Mouse (Mus musculus): Measurements from ENCODE around the gene Zswim1. TPM values are rescaled to one million over a fixed set of nuclear protein-coding genes. Genes with fewer than 3 reads are reported as not detected.

Gene Zswim1
- polyA plus RNA-seq, 2 experiments: 2.0 to 4.6 TPM

- TF ChIP-seq EP300 (IDR thresholded peaks at IDR 0.05; ENCODE audit: low read depth): no peak
- TF ChIP-seq CTCF (IDR thresholded peaks at IDR 0.05; ENCODE audit: low read depth): no peak
- H3K9me3 ChIP-seq (ENCODE audit: control insufficient read depth, low read length): no peaks in the 10 kb centered on the region
- no peak for ATAC-seq (ENCODE audit: insufficient read depth)
- no peak overlapping the region for H3K9ac ChIP-seq (replicated peaks)
- H3K4me3 ChIP-seq (ENCODE audit: insufficient read depth in 1 of 2, low read depth in 2 of 2, low read length in 2 of 2): no peak overlapping the region
- H3K27me3 ChIP-seq (ENCODE audit: control insufficient read depth, insufficient read depth, low read length): no peaks in the 10 kb centered on the region
- peaks cover 0 to 3% of the 10 kb centered on the region in 2 experiments; a peak in 2 of 4 replicates for H3K4me1 ChIP-seq (replicated peaks; ENCODE audit: control insufficient read depth in 2 of 2, insufficient read depth in 2 of 2, low read length in 1 of 2)
- no peaks in the 10 kb centered on the region for H3K36me3 ChIP-seq (replicated peaks; ENCODE audit: control insufficient read depth, insufficient read depth, low read depth)
- 75% methylated on average over 10 of the region's 10 CpGs for WGBS (ENCODE audit: insufficient replicate concordance)
- no peak overlapping the region for H3K27ac ChIP-seq
- DNase-seq (ENCODE audit: low read depth in 3 of 3, low spot score in 3 of 3): no peak
- H3K4me2 ChIP-seq (ENCODE audit: low read depth): no peak overlapping the region
Observed at GRCm38 (mm10) chr2:164831029-164831428, 8.5 kb downstream of the Zswim1 start.

- TF ChIP-seq CTCF (IDR thresholded peaks at IDR 0.05; ENCODE audit: low read depth) (no peak), EP300 (IDR thresholded peaks at IDR 0.05; ENCODE audit: low read depth) (no peak)
- no peak overlapping the region; the same call in 1 of the 2 replicates for H3K9ac ChIP-seq (replicated peaks)
- peaks cover 0 to 3% of the 10 kb centered on the region in 2 experiments; a peak in 1 of 4 replicates for H3K4me1 ChIP-seq (replicated peaks; ENCODE audit: control insufficient read depth in 2 of 2, insufficient read depth in 2 of 2, low read length in 1 of 2)
- no peaks in the 10 kb centered on the region for H3K9me3 ChIP-seq (ENCODE audit: control insufficient read depth, low read length)
- peak overlapping the region in 1 of 2 experiments; percentile 83; a peak in 2 of 4 replicates for H3K4me3 ChIP-seq (ENCODE audit: insufficient read depth in 1 of 2, low read depth in 2 of 2, low read length in 2 of 2)
- H3K27me3 ChIP-seq (ENCODE audit: control insufficient read depth, insufficient read depth, low read length): no peaks in the 10 kb centered on the region
- no peak; the same call in 1 of the 2 replicates for ATAC-seq (ENCODE audit: insufficient read depth)
- H3K27ac ChIP-seq: no peak overlapping the region
- H3K4me2 ChIP-seq (ENCODE audit: low read depth): peak overlapping the region; percentile 100
- no peak for DNase-seq (ENCODE audit: low read depth in 3 of 3, low spot score in 3 of 3)
- peaks cover 3% of the 10 kb centered on the region; the same call in 1 of the 2 replicates for H3K36me3 ChIP-seq (replicated peaks; ENCODE audit: control insufficient read depth, insufficient read depth, low read depth)
- 59% methylated on average over 16 of the region's 16 CpGs for WGBS (ENCODE audit: insufficient replicate concordance)
Observed at GRCm38 (mm10) chr2:164832032-164832747, 9.7 kb downstream of the Zswim1 start.

- TF ChIP-seq CTCF (IDR thresholded peaks at IDR 0.05; ENCODE audit: low read depth): peak; percentile 87
- no peak for TF ChIP-seq EP300 (IDR thresholded peaks at IDR 0.05; ENCODE audit: low read depth)
- H3K27me3 ChIP-seq (ENCODE audit: control insufficient read depth, insufficient read depth, low read length): no peaks in the 10 kb centered on the region
- H3K4me1 ChIP-seq (replicated peaks; ENCODE audit: control insufficient read depth in 2 of 2, insufficient read depth in 2 of 2, low read length in 1 of 2): peaks cover 0 to 3% of the 10 kb centered on the region in 2 experiments; a peak in 1 of 4 replicates
- H3K9me3 ChIP-seq (ENCODE audit: control insufficient read depth, low read length): no peaks in the 10 kb centered on the region
- peak within 1 kb of the TSS; percentile 64 for H3K27ac ChIP-seq
- DNase-seq (ENCODE audit: low read depth in 3 of 3, low spot score in 3 of 3): peak; percentile 58 to 66 (median 58)
- WGBS (ENCODE audit: insufficient replicate concordance): under 1% methylated on average over 35 of the region's 35 CpGs
- peak; percentile 67 for ATAC-seq (ENCODE audit: insufficient read depth)
- H3K36me3 ChIP-seq (replicated peaks; ENCODE audit: control insufficient read depth, insufficient read depth, low read depth): peaks cover 3% of the 10 kb centered on the region; the same call in 1 of the 2 replicates
- peak within 1 kb of the TSS; percentile 100 for H3K4me2 ChIP-seq (ENCODE audit: low read depth)
- H3K9ac ChIP-seq (replicated peaks): peak within 1 kb of the TSS; percentile 81
- H3K4me3 ChIP-seq (ENCODE audit: insufficient read depth in 1 of 2, low read depth in 2 of 2, low read length in 2 of 2): peak within 1 kb of the TSS; percentile 73 to 83
Observed at GRCm38 (mm10) chr2:164832748-164833301, 10.3 kb downstream of the Zswim1 start, which contains the start of gene Ctsa. TSS of gene Ctsa (plus strand) at chr2:164832873.

GRCm38 (mm10) chr2:164833314-164833959, 11.0 kb downstream of the Zswim1 start, which contains the start of gene Neurl2:
TSS of gene Neurl2 (minus strand) at chr2:164833456.
- Histone ChIP-seq H3K27me3 (ENCODE audit: control insufficient read depth, insufficient read depth, low read length) (no peaks in the 10 kb centered on the region), H3K27ac (peak within 1 kb of the TSS; percentile 64), H3K4me1 (replicated peaks; ENCODE audit: control insufficient read depth in 2 of 2, insufficient read depth in 2 of 2, low read length in 1 of 2) (peaks cover 0 to 3% of the 10 kb centered on the region in 2 experiments; a peak in 1 of 4 replicates), H3K9me3 (ENCODE audit: control insufficient read depth, low read length) (no peaks in the 10 kb centered on the region), H3K4me3 (ENCODE audit: insufficient read depth in 1 of 2, low read depth in 2 of 2, low read length in 2 of 2) (peak within 1 kb of the TSS; percentile 73 to 83), H3K4me2 (ENCODE audit: low read depth) (peak within 1 kb of the TSS; percentile 100), H3K36me3 (replicated peaks; ENCODE audit: control insufficient read depth, insufficient read depth, low read depth) (peaks cover 3% of the 10 kb centered on the region; the same call in 1 of the 2 replicates), H3K9ac (replicated peaks) (peak within 1 kb of the TSS; percentile 81)
- TF ChIP-seq EP300 (IDR thresholded peaks at IDR 0.05; ENCODE audit: low read depth) (no peak), CTCF (IDR thresholded peaks at IDR 0.05; ENCODE audit: low read depth) (peak; percentile 44)
- peak; percentile 59 for ATAC-seq (ENCODE audit: insufficient read depth)
- DNase-seq (ENCODE audit: low read depth in 3 of 3, low spot score in 3 of 3): peak; percentile 83 to 86 (median 84)
- WGBS (ENCODE audit: insufficient replicate concordance): 0% methylated on average over 31 of the region's 31 CpGs
